Mouse (Mus musculus) ovary, postnatal 10 days (tissue): Measurements from ENCODE around the gene Rps3a1.
"Not testable (repeated sequence)": the region's sequence is repeated elsewhere in the genome, so short reads cannot be mapped to it uniquely, and the experiment has no call there.

Experiments used
- DNase-seq: peaks from one replicate; pipeline ENCODE4 v3.0.0; 2022; ENCODE audit warnings: low spot score

The Rps3a1 gene

GRCm38 (mm10) chr3:86114659-86115338 lies 27.7 kb downstream of the Rps3a1 start:
- DNase-seq: no peak

- no peak for DNase-seq
Observed at GRCm38 (mm10) chr3:86112766-86113165, 29.7 kb downstream of the Rps3a1 start.

GRCm38 (mm10) chr3:86110077-86110476 lies 32.4 kb downstream of the Rps3a1 start:
- no peak for DNase-seq

DNA sequence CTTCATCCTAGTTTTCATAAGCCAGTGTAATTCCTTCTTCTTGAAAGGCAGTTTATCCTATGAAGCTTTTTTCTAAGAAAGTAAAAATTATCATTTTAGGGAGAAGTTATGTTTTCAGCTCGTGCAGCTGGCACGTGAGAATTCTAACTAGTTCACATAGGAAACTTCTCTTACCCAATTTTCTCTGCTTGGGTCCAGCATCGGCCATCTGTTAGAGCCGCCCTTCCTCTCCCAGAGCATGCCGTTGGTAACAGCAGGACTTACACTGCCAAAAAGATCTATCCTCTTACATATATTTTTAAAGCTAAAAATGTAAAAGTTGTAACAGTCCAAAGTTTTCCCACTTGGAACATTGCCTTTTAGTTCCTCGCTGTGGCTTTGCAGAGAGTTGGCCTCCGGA lies 33.4 kb downstream of the Rps3a1 start:
- no peak for DNase-seq

DNA sequence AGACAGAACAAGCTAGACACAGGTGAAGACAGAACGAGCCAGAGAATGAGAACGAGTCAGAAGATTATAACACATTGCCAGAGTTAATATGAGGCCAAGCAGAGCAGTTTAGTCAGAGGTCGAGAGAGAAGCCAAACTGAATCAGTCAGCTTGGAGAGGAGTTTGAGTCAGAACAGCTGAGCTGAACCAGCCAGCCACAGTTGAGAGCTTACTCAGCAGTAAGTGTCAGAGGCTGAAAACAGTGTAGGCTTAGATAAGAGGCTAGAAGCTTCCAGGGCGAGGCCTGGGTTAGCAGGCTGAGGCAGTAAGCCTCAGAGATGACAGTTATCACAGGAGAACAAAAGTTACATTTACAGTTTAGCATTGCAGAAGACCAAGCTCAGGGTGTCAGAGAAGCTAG lies 33.9 kb downstream of the Rps3a1 start:
- DNase-seq: no peak

DNA sequence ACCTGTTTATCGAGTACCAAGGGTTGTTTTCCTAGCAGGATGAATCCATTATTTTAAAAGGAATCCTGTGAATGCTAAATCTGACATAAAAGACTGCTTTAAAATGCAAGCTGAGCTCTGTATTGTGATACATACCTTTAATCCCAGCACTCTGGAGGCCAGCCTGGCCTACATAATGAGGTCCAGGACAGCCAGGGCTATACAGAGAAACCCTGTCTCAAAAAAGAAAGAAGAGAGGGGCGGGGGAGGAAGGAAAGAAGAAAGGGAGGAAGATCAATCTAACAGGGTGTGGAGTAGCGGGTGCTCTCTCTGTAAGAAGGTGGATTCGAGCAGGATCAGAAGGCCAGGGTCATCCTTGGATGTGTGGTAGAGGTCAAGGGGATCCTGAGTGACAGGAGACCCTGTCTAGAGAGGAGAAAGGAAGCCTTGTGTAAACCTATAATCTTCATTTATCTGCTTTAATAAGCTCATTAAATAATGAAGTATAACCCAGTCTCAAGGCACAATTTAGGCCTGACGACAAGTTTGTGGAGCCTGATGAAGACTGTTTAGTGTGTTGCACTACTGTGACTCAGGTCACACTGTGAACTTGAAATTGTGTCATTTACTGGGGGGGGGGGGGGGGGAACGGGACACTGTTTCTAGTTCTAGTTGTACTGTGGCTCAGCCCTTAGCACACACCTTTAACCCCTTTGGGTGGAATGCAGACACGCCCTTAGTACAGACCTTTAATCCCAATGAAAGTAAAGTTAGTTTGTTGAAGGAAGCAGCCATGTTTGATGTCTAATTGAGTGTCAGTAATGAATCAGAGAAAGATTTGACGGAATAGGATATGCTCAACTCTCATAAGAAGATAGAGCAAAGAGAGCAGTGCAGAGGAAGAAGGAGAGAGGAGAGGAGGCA lies 34.6 kb downstream of the Rps3a1 start:
- DNase-seq: no peak

DNA sequence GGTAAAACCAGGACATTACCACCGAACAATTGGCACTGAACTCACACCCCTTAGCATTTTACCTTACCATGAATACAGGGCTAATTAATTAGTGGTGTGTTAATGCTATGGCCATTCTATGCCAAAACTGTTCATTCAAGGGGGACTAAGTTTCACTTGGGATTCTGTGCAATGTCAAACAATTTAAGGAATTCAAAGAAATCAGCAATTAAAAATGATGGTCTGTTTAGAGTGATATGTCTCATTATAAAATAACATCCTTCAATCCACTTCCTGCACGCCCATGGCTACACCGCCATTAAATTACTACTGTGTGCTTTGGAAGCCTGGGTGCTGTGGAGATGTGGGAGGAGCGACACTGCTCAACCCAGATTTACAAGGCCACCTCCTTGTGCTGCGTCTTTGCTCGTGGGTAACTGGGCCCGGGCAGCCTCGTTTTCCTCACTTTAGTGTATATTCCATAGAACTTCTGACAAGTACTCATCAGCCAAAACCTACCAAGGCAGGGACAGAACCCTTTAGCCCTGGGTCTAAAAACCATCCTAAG lies 36.3 kb downstream of the Rps3a1 start:
- DNase-seq: no peak

- DNase-seq: no peak
Observed at GRCm38 (mm10) chr3:86104909-86105308, 37.6 kb downstream of the Rps3a1 start.

DNA sequence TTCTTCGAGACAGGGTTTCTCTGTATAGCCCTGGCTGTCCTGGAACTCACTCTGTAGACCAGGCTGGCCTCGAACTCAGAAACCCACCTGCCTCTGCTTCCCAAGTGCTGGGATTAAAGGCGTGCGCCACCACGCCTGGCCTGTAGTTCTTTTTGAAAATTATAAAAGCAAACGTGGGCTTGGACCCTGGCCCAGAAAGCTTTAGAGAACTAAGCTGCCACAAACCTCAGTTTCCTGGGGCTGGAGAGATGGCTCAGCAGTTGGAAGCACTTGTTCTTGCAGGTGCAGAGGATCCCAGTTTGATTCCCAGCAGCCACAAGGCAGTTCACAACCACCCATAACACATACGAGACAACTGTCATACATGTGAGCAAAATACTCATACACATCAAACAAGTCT lies 38.1 kb downstream of the Rps3a1 start:
- not testable (repeated sequence) for DNase-seq

- no peak for DNase-seq
Observed at GRCm38 (mm10) chr3:86103449-86104291, 38.8 kb downstream of the Rps3a1 start.

- no peak for DNase-seq
Observed at GRCm38 (mm10) chr3:86101956-86102355, 40.5 kb downstream of the Rps3a1 start.

DNA sequence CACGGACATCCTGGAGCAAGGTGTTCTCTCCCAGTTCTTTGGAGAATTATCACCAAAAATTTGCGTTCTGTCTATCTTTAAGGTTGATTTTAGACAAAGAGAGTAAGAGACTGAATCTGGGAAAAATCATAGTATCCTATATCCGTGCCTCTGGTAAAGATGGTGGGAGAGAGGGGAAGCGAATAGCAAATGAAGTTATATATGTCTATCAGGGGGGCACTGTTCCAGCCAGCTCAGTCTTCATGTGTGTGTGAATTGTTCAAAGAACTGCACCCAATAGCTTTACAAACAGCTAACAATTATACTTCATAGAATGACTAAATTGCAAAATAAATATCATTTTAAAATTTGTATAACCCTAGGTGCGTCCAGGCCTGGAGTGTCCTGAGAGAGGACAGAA lies 48.6 kb downstream of the Rps3a1 start:
- no peak for DNase-seq

DNA sequence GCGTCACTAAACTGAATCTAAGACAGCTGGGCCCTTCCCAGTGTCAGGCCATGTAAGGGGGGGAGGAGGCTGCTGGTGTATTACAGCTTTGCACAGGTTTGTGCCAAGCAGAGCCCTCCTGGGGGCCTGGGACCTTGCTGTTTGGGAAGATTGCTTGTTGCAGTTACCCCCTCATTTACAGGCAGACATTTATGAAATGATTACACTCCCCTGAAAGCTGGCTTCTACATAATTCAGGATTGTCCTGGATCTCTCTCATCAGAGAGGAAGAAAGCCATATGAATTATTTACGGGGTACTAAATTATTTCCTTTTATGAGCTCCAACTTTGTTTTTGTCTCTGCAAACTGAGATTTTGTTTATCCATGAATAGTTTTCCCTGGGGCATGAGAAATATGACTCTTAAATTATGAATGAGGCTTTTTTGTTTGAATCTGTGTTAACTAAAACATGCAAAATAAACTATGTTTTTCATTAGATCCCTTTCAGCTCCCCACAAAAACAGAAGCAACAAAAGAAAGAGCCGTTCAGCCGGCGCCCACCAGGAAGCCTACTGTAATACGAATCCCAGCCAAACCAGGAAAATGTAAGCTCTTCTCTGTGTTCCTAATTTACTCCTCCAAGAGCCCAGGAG lies 49.2 kb downstream of the Rps3a1 start:
- DNase-seq: no peak
